Comparison of ENCODE assay signal across 6 mouse cellular contexts in the genomic region with DNA sequence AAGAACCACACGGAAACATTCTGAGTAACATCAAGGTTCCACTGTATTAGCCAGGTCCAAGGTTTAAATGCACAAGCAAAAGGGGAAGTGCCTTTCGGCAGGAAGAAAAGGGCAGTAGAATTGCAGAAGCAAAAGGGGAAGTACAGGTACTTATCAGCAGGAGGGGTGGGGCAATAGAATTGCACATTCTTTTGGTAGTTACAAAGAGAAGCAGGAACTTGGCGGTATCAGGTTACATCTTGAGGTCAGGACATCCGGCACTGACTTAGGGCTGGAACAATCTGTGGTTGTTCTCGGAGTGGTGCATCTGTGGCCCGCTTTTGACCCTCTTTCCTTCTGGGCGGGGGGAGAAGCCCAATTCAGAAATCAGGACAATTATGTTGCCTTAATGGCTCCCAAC.
A peak's percentile ranks its signal among the peaks of the same experiment; 100 is the strongest.
DNase-seq lines count a peak whose midpoint lies in the region; ATAC-seq lines count a peak whose summit lies in the region.
"Not testable (repeated sequence)": the region's sequence is repeated elsewhere in the genome, so short reads cannot be mapped to it uniquely, and the experiment has no call there.

No protein-coding gene starts in this region.

- H3K27me3 ChIP-seq in embryonic facial prominence, embryonic 11.5 days (ENCODE audit: control insufficient read depth, insufficient read depth, low read length) = not testable (repeated sequence)

- 43% methylated on average over 7 of the region's 7 CpGs for WGBS in embryonic facial prominence, embryonic 11.5 days

- not testable (repeated sequence) for H3K9ac ChIP-seq in embryonic facial prominence, embryonic 11.5 days (replicated peaks; ENCODE audit: low read length)

- ATAC-seq in embryonic facial prominence, embryonic 11.5 days (replicated peaks; ENCODE audit: insufficient number of reproducible peaks, low FRiP score, low TSS enrichment, low read depth) = not testable (repeated sequence)
- peak; percentile 29; the same call in 1 of the 2 replicates for ATAC-seq in megakaryocyte progenitor cell, adult 5-6 weeks (replicated peaks; ENCODE audit: poor library complexity)

- not testable (repeated sequence) for H3K36me3 ChIP-seq in embryonic facial prominence, embryonic 11.5 days (replicated peaks; ENCODE audit: control insufficient read depth, insufficient read depth, low read depth, low read length)

- DNase-seq in A20 (ENCODE audit: low read depth, low spot score) (peak; percentile 41), ES-CJ7 (ENCODE audit: low read depth, low spot score) (peak; percentile 80), MEL-GATA-1-ER (ENCODE audit: extremely low read depth, low read depth) (peak; percentile 33), ZHBTc4 (ENCODE audit: low read depth, low spot score) (peak; percentile 79)
- peak; percentile 15 for DNase-seq in embryonic facial prominence, embryonic 11.5 days (ENCODE audit: low spot score)

- not testable (repeated sequence) for H3K4me1 ChIP-seq in embryonic facial prominence, embryonic 11.5 days (ENCODE audit: control insufficient read depth, insufficient read depth, low read length)

- H3K9me3 ChIP-seq in embryonic facial prominence, embryonic 11.5 days (replicated peaks; ENCODE audit: control insufficient read depth, low read length) = not testable (repeated sequence)

- not testable (repeated sequence) for H3K4me3 ChIP-seq in embryonic facial prominence, embryonic 11.5 days (ENCODE audit: low read depth, low read length)

- not testable (repeated sequence) for H3K4me2 ChIP-seq in embryonic facial prominence, embryonic 11.5 days (ENCODE audit: low read depth, low read length)

- H3K27ac ChIP-seq in embryonic facial prominence, embryonic 11.5 days (replicated peaks; ENCODE audit: low read depth, low read length) = not testable (repeated sequence)

Comparison
In these comparisons a context has a peak if more than half of its experiments do, and no peak if none do; other contexts are left out.
1. DNase-seq: peak in every context shown above with its lines; median percentile 80 in ES-CJ7; 79 in ZHBTc4; 41 in A20; 33 in MEL-GATA-1-ER; 15 in embryonic facial prominence, embryonic 11.5 days.